Mouse (Mus musculus) liver, postnatal 0 days (tissue): ENCODE data around the gene Rbfox1.

Experiments
- CTCF ChIP-seq: sonication (generic); IDR thresholded peaks from 2 replicates; pipeline ENCODE4 v1.5.1; 2016; ENCODE audit warnings: antibody characterized with exemption, low read depth
- EP300 ChIP-seq: IDR thresholded peaks from 2 replicates; pipeline ENCODE4 v1.6.1; 2016; ENCODE audit warnings: antibody characterized with exemption, low read depth, mild to moderate bottlenecking

DNA sequence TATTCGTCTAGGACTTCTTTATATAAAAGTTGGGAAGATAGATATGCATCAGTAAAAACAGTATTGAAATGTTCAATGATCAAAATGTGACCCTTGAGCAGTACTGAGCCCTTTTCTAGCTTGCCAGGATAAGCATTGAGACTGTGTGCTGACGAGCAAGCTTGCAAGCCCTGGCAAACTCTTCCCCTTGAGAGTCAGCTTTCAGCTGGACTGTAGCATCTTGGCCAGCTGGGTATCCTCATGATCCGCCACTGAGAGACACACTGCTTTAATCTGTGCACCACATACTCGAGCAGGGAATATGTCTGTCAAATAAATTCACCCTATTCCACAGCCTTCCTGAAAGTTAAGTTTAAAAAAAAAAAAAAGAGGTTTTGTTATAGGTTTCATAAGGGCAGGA, 670.6 kb downstream of the Rbfox1 start:
- TF ChIP-seq CTCF = no peak
- TF ChIP-seq EP300 = no peak
